Mouse (Mus musculus): Measurements from ENCODE around the gene Cacna1d. TPM values are rescaled to one million over a fixed set of nuclear protein-coding genes. Genes with fewer than 3 reads are reported as not detected.

Gene Cacna1d
- polyA plus RNA-seq, 2 experiments = 4.9 to 13.0 TPM

DNA sequence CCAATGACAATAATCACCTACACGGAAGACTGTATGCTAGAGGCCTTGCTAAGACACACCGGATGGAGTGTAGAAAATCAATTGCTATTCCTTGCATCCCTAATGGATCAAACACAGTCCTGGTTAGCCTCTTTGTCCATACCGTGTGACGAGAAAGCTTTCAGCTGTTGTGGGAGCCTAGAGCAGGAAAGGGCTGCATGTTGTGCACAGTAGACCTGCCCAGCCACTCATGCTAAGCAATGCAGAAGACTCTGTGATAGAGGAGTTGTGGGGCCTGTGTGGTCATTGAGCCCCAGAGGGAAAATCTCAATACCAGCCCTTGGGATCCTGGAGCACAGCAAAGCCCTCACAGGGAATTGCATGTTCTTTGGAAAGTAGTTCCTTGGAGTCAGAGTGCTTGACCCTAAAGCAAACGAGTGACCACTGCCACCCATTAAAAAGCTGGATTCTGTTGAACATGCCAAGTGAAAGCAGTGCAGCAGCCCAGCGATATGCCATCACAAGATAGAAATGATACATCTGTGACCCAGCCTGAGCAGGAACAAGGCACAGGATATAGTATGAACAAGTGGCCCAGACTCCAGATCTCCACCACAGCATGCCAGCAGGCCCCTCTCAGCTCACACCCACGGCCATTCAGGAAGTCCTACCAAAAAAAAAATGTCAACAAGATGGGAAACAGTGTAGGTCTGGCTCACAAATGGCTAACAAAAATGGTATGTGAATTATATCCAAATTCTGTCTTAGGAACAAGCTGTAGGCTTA, 68.7 kb downstream of the Cacna1d start:
- Histone ChIP-seq H3K9ac (ENCODE audit: low read depth, low read length, severe bottlenecking) (no peak overlapping the region), H3K27ac (replicated peaks; ENCODE audit: low read depth, low read length) (no peak overlapping the region), H3K4me1 (ENCODE audit: control insufficient read depth, insufficient read depth, low read length) (no peaks in the 10 kb centered on the region), H3K27me3 (ENCODE audit: control insufficient read depth, insufficient read depth, low read length) (no peaks in the 10 kb centered on the region), H3K9me3 (ENCODE audit: control insufficient read depth, low read length) (no peaks in the 10 kb centered on the region), H3K36me3 (ENCODE audit: control insufficient read depth, insufficient read depth, low read length) (no peaks in the 10 kb centered on the region), H3K4me3 (replicated peaks; ENCODE audit: low read length) (no peak overlapping the region), H3K4me2 (replicated peaks; ENCODE audit: low read depth, low read length, severe bottlenecking) (no peak overlapping the region)
- DNase-seq (ENCODE audit: low spot score) (no peak), ATAC-seq (ENCODE audit: low FRiP score, low read depth) (no peak)
- 86% methylated on average over 7 of the region's 7 CpGs for WGBS
- no peak for TF ChIP-seq POLR2A (IDR thresholded peaks at IDR 0.05; ENCODE audit: borderline replicate concordance, extremely low read depth, insufficient read depth, insufficient read length)

- Histone ChIP-seq H3K4me1 (ENCODE audit: control insufficient read depth, insufficient read depth, low read length) (no peaks in the 10 kb centered on the region), H3K4me3 (replicated peaks; ENCODE audit: low read length) (no peak overlapping the region), H3K27ac (replicated peaks; ENCODE audit: low read depth, low read length) (no peak overlapping the region), H3K9ac (ENCODE audit: low read depth, low read length, severe bottlenecking) (no peak overlapping the region), H3K4me2 (replicated peaks; ENCODE audit: low read depth, low read length, severe bottlenecking) (no peak overlapping the region), H3K27me3 (ENCODE audit: control insufficient read depth, insufficient read depth, low read length) (no peaks in the 10 kb centered on the region), H3K36me3 (ENCODE audit: control insufficient read depth, insufficient read depth, low read length) (no peaks in the 10 kb centered on the region), H3K9me3 (ENCODE audit: control insufficient read depth, low read length) (no peaks in the 10 kb centered on the region)
- ATAC-seq (ENCODE audit: low FRiP score, low read depth) (no peak), DNase-seq (ENCODE audit: low spot score) (no peak)
- TF ChIP-seq POLR2A (IDR thresholded peaks at IDR 0.05; ENCODE audit: borderline replicate concordance, extremely low read depth, insufficient read depth, insufficient read length) = no peak
- 67% methylated on average over 7 of the region's 7 CpGs for whole genome bisulfite sequencing
These were observed 71.8 kb downstream of the Cacna1d start for GRCm38 (mm10) chr14:30419458-30419857.

DNA sequence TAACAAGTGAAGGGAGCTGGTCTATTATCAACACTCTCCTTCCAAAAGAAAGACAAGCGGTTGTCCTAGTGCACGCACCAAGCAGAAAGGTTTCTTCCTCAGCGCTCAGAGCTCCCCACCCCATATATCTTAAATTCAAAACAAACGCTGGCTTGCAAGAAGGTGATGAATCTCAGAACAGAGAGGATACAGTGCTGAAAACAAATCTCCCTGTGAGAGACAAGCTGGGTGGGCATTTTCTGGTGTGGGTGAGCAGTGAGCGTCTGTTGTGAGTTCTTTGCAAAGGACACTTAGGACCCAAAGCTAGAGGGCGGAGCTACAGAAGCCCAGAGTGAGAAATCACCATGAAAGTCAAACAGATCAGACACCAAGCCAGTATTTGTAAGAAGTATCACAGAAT, 72.2 kb downstream of the Cacna1d start:
- Histone ChIP-seq H3K9ac (ENCODE audit: low read depth, low read length, severe bottlenecking) (no peak overlapping the region), H3K4me3 (replicated peaks; ENCODE audit: low read length) (no peak overlapping the region), H3K4me2 (replicated peaks; ENCODE audit: low read depth, low read length, severe bottlenecking) (no peak overlapping the region), H3K36me3 (ENCODE audit: control insufficient read depth, insufficient read depth, low read length) (no peaks in the 10 kb centered on the region), H3K4me1 (ENCODE audit: control insufficient read depth, insufficient read depth, low read length) (no peaks in the 10 kb centered on the region), H3K27me3 (ENCODE audit: control insufficient read depth, insufficient read depth, low read length) (no peaks in the 10 kb centered on the region), H3K27ac (replicated peaks; ENCODE audit: low read depth, low read length) (no peak overlapping the region), H3K9me3 (ENCODE audit: control insufficient read depth, low read length) (no peaks in the 10 kb centered on the region)
- WGBS = 69% methylated on average over 6 of the region's 6 CpGs
- ATAC-seq (ENCODE audit: low FRiP score, low read depth) (no peak), DNase-seq (ENCODE audit: low spot score) (no peak)
- no peak for TF ChIP-seq POLR2A (IDR thresholded peaks at IDR 0.05; ENCODE audit: borderline replicate concordance, extremely low read depth, insufficient read depth, insufficient read length)

DNA sequence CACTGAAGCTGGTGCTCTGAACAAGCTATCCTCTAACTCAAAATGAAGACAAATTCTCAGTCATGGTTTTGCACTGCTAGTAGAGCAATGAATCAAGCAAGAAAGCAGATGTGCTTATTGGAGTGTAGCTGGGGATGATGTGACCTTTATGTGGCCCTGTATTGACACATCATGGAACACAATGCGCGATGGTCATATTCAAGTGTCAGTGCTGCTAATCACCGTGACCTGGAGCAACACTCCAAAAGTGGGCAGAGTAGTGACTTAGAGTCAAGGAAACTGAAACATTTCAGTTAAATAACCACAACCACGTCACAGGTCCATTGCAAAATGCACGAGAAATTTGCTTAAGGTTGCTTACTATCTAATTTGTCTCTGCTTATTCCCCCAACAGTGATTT, 75.4 kb downstream of the Cacna1d start:
- TF ChIP-seq POLR2A (IDR thresholded peaks at IDR 0.05; ENCODE audit: borderline replicate concordance, extremely low read depth, insufficient read depth, insufficient read length) = no peak
- no peaks in the 10 kb centered on the region for H3K4me1 ChIP-seq (ENCODE audit: control insufficient read depth, insufficient read depth, low read length)
- no peak overlapping the region for H3K4me3 ChIP-seq (replicated peaks; ENCODE audit: low read length)
- ATAC-seq (ENCODE audit: low FRiP score, low read depth) = no peak
- no peak for DNase-seq (ENCODE audit: low spot score)
- no peaks in the 10 kb centered on the region for H3K27me3 ChIP-seq (ENCODE audit: control insufficient read depth, insufficient read depth, low read length)
- no peaks in the 10 kb centered on the region for H3K9me3 ChIP-seq (ENCODE audit: control insufficient read depth, low read length)
- H3K9ac ChIP-seq (ENCODE audit: low read depth, low read length, severe bottlenecking) = no peak overlapping the region
- WGBS = 92% methylated on average over 5 of the region's 5 CpGs
- H3K4me2 ChIP-seq (replicated peaks; ENCODE audit: low read depth, low read length, severe bottlenecking) = no peak overlapping the region
- H3K36me3 ChIP-seq (ENCODE audit: control insufficient read depth, insufficient read depth, low read length) = no peaks in the 10 kb centered on the region
- no peak overlapping the region for H3K27ac ChIP-seq (replicated peaks; ENCODE audit: low read depth, low read length)

- 68% methylated on average over 2 of the region's 2 CpGs for WGBS
- H3K4me2 ChIP-seq (replicated peaks; ENCODE audit: low read depth, low read length, severe bottlenecking) = no peak overlapping the region
- no peak overlapping the region for H3K27ac ChIP-seq (replicated peaks; ENCODE audit: low read depth, low read length)
- no peaks in the 10 kb centered on the region for H3K9me3 ChIP-seq (ENCODE audit: control insufficient read depth, low read length)
- no peaks in the 10 kb centered on the region for H3K4me1 ChIP-seq (ENCODE audit: control insufficient read depth, insufficient read depth, low read length)
- DNase-seq (ENCODE audit: low spot score) (no peak), ATAC-seq (ENCODE audit: low FRiP score, low read depth) (no peak)
- H3K4me3 ChIP-seq (replicated peaks; ENCODE audit: low read length) = no peak overlapping the region
- H3K9ac ChIP-seq (ENCODE audit: low read depth, low read length, severe bottlenecking) = no peak overlapping the region
- no peak for TF ChIP-seq POLR2A (IDR thresholded peaks at IDR 0.05; ENCODE audit: borderline replicate concordance, extremely low read depth, insufficient read depth, insufficient read length)
- no peaks in the 10 kb centered on the region for H3K27me3 ChIP-seq (ENCODE audit: control insufficient read depth, insufficient read depth, low read length)
- H3K36me3 ChIP-seq (ENCODE audit: control insufficient read depth, insufficient read depth, low read length) = no peaks in the 10 kb centered on the region
These were observed 77.1 kb downstream of the Cacna1d start for GRCm38 (mm10) chr14:30414131-30414530.

All from limb, embryonic 14.5 days (tissue).